Mouse (Mus musculus) macrophage (primary cell): ENCODE results near the gene Kmt5b. TPM values are rescaled to one million over a fixed set of nuclear protein-coding genes. Genes with fewer than 3 reads are reported as not detected.

Experiments
- H3K27ac ChIP-seq: fragments of 350-480 bp; formaldehyde crosslinking; 2 replicates; pipeline ENCODE4 v1.9.0; 2021
- H3K36me3 ChIP-seq: fragments of 350-480 bp; formaldehyde crosslinking; 2 replicates; pipeline ENCODE4 v1.9.0; 2021; ENCODE audit errors: inconsistent target
- H3K4me3 ChIP-seq: fragments of 350-480 bp; formaldehyde crosslinking; 2 replicates; pipeline ENCODE4 v1.9.0; 2021; ENCODE audit errors: inconsistent target
- H3K79me2 ChIP-seq: fragments of 350-480 bp; formaldehyde crosslinking; 2 replicates; pipeline ENCODE4 v1.9.0; 2021; ENCODE audit errors: inconsistent target
- WGBS: methylation state at CpG from one replicate; pipeline ENCODE4 v1.1.7; 2026; ENCODE audit warnings: inconsistent platforms; ENCODE audit not compliant: missing documents; 5-methylcytosine and 5-hydroxymethylcytosine counted together
- polyA plus RNA-seq: library from polyadenylated mRNA; stranded (reverse); fragments of 250-400 nt; gene quantifications from 3 replicates; pipeline ENCODE4 v1.2.4, GENCODE M21; 2018; ENCODE audit warnings: inconsistent platforms

Gene Kmt5b
- polyA plus RNA-seq, 1 experiment from 2014 or later: 28.8 TPM

DNA sequence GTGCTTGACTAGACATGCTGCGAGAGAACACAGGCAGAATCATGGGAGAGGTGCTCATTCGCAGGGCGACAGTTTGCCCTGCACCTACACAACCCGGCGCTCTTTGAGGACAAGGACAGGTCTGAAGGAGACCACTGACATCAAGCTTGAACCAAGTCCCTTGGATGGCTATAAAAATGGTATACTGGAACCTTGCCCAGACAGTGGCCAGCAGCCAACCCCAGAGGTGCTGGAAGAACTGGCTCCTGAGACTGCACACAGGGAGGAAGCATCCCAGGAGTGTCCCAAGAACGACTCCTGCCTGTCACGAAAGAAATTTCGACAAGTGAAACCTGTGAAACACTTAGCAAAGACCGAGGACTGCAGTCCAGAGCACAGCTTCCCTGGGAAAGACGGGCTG lies 47.2 kb downstream of the Kmt5b start:
- H3K4me3 ChIP-seq: no peak overlapping the region
- H3K79me2 ChIP-seq: no peaks in the 10 kb centered on the region
- WGBS: 92% methylated on average over 10 of the region's 10 CpGs
- peaks cover 27% of the 10 kb centered on the region for H3K36me3 ChIP-seq
- H3K27ac ChIP-seq: no peak overlapping the region

DNA sequence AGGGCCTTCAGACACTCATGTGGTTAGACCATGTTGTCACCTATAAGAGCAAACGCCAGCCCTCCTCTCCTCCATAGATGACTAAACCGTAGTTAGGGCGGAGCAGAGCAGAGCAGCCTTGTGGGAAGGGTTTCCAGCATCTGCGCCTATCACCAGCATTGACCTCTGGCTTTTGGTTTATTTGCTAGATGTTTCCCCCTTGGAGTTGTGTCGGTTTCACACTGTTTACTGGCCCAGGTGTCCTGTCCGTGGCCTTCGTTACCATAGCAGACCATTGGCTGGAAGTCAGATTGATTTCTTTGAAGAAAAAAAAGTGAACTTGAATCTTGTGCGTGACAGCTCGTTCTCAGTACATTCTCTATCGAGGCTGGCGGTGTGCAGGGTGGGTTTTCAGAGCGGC lies 48.6 kb downstream of the Kmt5b start:
- peaks cover 20% of the 10 kb centered on the region for H3K36me3 ChIP-seq
- 88% methylated on average over 12 of the region's 12 CpGs for WGBS
- H3K4me3 ChIP-seq: no peak overlapping the region
- H3K79me2 ChIP-seq: no peaks in the 10 kb centered on the region
- H3K27ac ChIP-seq: no peak overlapping the region

DNA sequence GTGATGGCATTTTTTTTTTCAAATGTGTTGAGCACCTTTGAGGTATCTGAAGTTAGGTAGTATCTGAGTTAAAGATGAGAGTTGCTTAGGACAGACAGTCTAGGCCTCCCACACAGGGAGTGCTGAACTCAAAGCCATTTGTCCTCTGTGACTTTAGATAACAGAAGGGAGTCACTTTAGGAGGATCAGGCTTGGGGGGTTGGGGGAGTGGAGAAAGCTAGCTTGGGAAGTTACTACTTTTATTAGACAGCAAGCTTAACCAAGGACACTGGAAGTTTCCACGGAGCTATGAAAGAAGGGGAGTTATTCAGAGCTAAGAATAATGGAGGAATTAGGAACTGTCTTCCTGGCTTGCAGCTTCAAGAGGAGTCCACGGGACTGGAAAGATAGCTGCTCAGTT lies 51.9 kb downstream of the Kmt5b start:
- Histone ChIP-seq H3K27ac (no peak overlapping the region), H3K79me2 (no peaks in the 10 kb centered on the region), H3K36me3 (peaks cover 12% of the 10 kb centered on the region), H3K4me3 (no peak overlapping the region)
- WGBS: 82% methylated on average over 2 of the region's 2 CpGs

DNA sequence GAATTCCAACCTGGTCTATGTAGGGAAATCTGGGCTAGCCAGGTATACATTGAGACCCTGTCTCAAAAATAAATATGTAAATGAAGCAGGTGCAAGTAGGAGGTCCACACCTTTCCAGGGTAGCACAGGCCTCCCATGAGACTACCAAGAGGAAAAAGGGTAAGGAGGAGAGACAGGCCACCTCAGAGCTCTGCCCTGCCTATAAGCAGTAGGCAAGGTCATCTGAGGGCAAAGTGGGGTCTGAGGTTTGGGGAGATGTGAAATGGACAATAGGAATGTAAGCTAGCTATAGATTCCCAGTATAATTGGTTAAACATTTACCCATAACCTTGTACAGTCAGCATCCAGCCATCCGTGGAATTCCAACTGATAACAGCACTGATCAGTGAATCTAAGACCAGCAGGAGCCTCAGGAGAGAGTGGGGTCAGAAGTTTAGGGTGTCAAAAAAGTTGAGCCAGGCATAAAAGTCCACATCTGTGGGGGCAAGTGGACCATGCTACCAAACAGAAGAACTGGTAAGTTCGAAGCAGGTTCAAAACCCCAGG lies 52.8 kb downstream of the Kmt5b start:
- peaks cover 3% of the 10 kb centered on the region for H3K36me3 ChIP-seq
- no peak overlapping the region for H3K27ac ChIP-seq
- H3K4me3 ChIP-seq: no peak overlapping the region
- no peaks in the 10 kb centered on the region for H3K79me2 ChIP-seq
- WGBS: 87% methylated on average over 2 of the region's 2 CpGs

DNA sequence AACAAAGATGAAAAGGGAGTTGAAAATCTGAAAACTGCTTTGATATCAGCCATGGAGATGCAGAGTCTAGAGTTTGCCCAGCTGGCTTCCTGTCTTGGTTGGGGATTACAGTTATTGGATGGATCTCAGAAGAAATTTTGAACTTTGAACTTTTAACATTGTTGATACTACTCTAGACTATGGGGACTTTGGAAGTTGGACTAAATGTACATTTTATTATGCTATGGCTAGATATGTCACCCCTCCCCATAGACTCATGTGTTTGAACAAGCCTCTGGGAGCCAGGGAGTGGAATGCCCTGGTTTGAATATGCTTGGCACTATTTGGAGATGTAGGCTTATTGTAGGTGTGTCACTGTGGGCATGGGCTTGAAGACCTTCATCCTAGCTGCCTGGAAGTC lies 57.8 kb downstream of the Kmt5b start:
- Histone ChIP-seq H3K4me3 (no peak overlapping the region), H3K36me3 (no peaks in the 10 kb centered on the region), H3K79me2 (no peaks in the 10 kb centered on the region), H3K27ac (no peak overlapping the region)

DNA sequence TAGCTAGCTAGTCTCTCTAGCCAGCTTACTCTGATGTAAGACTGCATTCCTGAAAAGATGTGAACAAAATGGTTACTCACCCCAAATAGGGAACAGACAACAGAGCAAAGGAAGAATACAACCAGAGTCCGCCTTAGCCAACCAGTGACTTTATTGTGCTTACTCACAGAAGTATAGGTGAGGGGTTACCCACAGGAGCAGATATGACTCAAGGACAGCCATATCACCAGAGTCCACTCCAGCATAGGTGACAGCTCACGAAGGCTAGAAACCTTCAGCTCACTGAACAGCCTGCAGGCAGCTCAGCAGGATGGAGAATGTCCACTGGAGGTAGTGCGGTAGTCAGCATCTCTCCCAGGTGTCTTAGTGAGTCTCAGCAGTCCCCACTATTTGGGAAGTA lies 62.6 kb downstream of the Kmt5b start:
- Histone ChIP-seq H3K27ac (no peak overlapping the region), H3K79me2 (no peaks in the 10 kb centered on the region), H3K36me3 (no peaks in the 10 kb centered on the region), H3K4me3 (no peak overlapping the region)
- 87% methylated on average over 3 of the region's 3 CpGs for WGBS

DNA sequence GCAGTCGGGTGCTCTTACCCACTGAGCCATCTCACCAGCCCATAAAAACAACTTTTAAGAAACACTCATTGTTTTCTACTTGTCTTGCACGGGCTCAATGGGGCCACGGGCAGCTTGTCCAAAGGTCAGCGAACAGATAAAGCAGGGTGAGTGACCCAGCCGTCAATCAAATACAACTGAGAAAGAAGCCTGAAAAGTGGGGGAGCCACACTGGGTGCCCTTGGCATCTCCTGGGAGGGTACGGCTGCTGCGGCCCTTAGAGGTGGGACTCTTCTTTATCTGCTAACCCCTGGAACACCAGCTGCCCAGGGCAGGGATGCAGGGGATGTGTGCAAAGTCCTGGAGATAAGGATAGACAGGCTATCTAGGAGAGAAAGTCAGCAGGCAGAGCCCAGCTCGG lies 64.5 kb downstream of the Kmt5b start:
- Histone ChIP-seq H3K36me3 (no peaks in the 10 kb centered on the region), H3K4me3 (no peak overlapping the region), H3K79me2 (no peaks in the 10 kb centered on the region), H3K27ac (no peak overlapping the region)
- WGBS: 99% methylated on average over 8 of the region's 8 CpGs

DNA sequence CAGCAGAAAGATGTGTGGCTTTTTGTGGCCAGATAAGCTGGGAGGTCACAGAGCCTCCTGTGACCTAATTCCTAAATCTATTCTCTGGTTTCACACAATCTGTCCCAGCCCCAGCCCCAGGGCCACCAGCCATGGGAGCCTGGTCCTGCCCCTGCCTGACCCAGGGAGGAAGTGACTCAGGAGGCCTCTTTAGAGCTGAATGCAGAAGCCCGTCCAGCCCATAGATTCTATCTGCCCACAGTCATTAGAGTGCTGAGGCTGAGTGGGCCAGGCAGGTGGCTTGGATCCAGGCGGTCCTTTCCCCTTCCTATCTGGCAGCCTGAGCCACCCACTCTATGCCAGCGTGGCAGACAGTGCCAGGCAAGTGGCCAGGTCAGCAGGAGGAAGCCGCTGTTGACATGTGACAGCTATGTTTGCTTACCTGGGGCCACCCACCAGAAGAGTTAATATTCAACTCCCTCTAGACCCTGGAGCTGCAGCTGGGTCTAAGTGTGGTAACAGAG lies 65.7 kb downstream of the Kmt5b start:
- H3K79me2 ChIP-seq: no peaks in the 10 kb centered on the region
- no peak overlapping the region for H3K4me3 ChIP-seq
- 9% methylated on average over 4 of the region's 4 CpGs for WGBS
- no peak overlapping the region for H3K27ac ChIP-seq
- H3K36me3 ChIP-seq: no peaks in the 10 kb centered on the region

DNA sequence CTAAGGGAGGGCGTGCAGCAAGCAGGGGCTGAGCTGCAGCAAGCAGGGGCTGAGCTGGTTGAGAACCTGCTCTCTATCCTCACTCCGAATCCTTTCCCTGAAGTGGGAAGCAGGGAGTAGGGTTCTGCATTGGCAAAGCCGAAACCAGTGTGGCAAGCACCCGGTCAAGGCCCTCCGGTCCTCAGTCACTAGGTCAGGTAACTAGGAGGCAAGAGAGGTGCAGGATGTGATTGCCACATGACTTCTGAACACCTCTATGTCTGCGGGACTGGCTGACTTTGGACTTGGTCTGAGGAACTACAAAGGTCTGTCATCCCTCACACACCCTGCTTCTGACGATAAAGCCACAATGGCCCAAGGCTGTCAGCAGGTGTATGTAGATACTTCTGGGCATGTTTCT lies 67.1 kb downstream of the Kmt5b start:
- no peak overlapping the region for H3K27ac ChIP-seq

DNA sequence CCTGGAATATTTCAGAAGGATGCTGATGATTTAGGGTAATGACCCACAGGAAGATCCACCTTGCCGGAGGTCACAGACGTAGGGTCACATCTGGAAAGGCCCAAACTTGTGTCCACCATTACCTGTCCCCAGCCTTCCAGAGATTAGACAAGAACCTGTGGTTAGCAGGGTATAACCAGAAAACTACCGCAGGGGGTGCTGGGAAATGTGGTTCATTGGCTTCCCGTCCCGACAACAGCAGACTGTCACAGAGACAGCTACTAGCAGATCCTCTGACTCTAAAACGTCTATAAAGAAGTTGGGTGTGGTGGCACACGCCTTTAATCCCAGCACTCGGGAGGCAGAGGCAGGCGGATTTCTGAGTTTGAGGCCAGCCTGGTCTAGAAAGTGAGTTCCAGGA lies 69.6 kb downstream of the Kmt5b start:
- Histone ChIP-seq H3K79me2 (no peaks in the 10 kb centered on the region), H3K4me3 (no peak overlapping the region), H3K36me3 (no peaks in the 10 kb centered on the region), H3K27ac (no peak overlapping the region)
- 64% methylated on average over 6 of the region's 9 CpGs for WGBS

More for the DNA sequence above, 67.1 kb downstream of the Kmt5b start:
- Histone ChIP-seq H3K4me3 (no peak overlapping the region), H3K36me3 (no peaks in the 10 kb centered on the region), H3K79me2 (no peaks in the 10 kb centered on the region)
- 93% methylated on average over 7 of the region's 7 CpGs for WGBS

DNA sequence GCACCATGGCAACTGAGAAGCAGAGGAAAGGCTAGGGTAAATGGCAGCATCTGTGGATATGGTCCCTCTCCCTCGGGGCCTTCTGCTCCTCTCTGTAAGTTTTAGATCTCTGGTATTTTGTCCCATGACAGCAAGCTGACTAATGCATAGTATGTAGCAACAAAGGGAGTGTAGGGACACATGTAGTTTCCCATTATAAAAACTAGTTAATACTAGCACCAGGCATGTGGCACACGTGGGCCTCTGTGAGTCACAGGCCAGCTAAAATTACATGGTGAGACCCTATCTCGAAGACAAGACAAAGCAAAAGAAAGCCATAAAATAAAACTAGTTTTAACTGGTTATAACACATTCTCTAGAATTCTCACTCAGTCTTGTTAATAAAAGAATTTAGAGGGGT lies 71.7 kb downstream of the Kmt5b start:
- 80% methylated on average over 3 of the region's 3 CpGs for WGBS
- no peak overlapping the region for H3K4me3 ChIP-seq
- no peaks in the 10 kb centered on the region for H3K36me3 ChIP-seq
- H3K79me2 ChIP-seq: no peaks in the 10 kb centered on the region
- no peak overlapping the region for H3K27ac ChIP-seq

DNA sequence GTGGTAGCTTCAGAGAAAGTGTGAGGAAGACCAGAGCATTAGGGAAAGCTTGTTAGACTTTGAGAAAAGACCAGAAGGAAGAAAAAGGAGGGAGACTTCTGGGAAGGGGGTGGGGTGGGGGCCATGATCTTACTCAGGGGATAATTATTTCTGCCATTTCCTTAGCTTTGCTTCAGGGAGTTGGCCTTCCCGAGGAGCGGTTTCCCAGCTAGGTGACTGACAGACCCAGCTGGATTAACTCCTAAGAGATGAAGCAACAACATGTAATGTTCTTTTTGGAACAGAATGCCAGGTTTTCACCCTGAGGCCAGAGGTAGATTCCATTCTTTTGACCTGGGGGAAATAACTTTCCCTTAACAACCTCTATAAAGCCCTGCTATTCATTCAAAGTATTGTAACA lies 72.5 kb downstream of the Kmt5b start:
- Histone ChIP-seq H3K27ac (no peak overlapping the region), H3K4me3 (no peak overlapping the region), H3K36me3 (no peaks in the 10 kb centered on the region), H3K79me2 (no peaks in the 10 kb centered on the region)
- 89% methylated on average over 2 of the region's 2 CpGs for WGBS

DNA sequence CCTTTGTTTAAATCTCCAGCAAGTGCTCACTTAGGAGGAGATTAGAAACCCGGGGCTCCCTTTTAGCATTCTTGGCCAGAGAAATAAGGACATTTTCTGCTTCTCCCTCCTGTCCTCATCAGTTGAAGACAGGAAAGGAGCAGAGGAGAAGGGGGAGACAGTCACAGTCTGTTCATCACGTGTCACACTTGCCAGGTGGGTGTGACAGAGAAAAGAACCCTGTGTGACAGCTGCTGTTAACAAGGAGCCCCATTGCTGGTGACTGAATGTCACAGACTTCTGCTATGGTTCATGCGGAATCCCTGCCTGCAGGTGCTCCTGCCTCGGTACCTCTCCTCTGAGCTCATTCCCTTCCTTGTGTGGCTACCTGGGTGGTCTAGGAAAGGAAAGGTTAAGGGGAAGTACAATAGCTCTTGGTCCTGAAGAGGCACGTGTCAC lies 73.0 kb downstream of the Kmt5b start:
- Histone ChIP-seq H3K79me2 (no peaks in the 10 kb centered on the region), H3K4me3 (no peak overlapping the region), H3K27ac (no peak overlapping the region), H3K36me3 (no peaks in the 10 kb centered on the region)
- WGBS: 61% methylated on average over 5 of the region's 5 CpGs

DNA sequence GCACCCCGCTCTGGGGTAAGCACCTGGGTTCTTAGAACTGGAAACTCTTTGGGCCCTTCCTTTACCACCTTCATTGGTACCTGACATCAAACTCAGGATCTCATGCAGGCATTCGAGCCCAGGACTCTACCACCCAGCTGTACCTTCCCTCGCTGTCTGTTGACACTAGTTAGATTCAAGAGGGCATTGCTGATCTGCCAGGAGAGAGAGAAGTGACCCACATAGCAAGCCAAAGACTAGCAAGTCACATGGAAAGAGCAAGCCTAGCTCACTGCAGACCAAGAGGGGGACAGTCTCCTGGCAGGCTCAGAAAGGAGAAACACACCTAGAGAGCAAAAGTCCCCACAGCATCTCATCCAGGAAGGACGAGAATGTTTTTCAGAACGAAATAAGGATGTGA lies 73.5 kb downstream of the Kmt5b start:
- no peaks in the 10 kb centered on the region for H3K36me3 ChIP-seq
- 89% methylated on average over 5 of the region's 5 CpGs for WGBS

DNA sequence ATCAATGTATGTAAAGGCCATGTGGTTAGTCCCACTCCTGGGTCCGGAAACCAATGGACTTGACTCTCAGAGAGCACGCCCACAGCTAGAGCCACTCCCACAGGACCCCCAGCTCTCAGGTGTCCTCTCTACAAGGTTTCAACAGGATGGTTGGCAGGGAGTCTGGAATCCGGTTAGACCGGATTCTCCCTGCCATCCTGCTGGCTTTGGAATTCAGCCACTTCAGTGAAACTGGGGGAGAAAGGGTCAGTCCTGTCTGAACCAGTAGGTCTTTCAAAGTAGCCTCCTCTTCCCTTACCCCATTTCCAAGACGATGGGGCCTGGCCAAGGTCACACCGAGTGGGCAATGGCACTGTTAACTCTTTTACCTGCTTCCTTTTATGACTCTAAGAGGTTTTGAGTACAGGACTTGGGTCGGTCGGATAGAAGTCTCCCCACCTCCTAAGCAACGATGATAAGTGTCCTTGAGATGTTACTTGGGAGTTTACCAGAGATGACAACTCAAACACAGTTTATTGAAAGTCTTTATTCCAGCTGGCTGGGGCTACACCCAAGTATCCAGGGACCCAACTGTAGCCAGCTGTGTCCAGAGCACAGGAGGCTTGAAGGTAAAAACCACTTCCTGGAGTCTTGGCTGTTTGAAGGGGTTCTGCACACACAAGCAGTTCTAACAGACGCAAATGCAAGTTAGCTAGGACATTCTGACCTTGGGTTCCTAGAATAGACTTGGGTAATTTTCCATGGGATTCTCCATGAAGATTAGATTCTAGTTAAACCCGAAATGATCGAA lies 75.3 kb downstream of the Kmt5b start:
- Histone ChIP-seq H3K27ac (no peak overlapping the region), H3K36me3 (no peaks in the 10 kb centered on the region), H3K79me2 (no peaks in the 10 kb centered on the region), H3K4me3 (no peak overlapping the region)
- 80% methylated on average over 12 of the region's 12 CpGs for WGBS

More for the DNA sequence above, 73.5 kb downstream of the Kmt5b start:
- Histone ChIP-seq H3K4me3 (no peak overlapping the region), H3K27ac (no peak overlapping the region), H3K79me2 (no peaks in the 10 kb centered on the region)
